In the genomic region with DNA sequence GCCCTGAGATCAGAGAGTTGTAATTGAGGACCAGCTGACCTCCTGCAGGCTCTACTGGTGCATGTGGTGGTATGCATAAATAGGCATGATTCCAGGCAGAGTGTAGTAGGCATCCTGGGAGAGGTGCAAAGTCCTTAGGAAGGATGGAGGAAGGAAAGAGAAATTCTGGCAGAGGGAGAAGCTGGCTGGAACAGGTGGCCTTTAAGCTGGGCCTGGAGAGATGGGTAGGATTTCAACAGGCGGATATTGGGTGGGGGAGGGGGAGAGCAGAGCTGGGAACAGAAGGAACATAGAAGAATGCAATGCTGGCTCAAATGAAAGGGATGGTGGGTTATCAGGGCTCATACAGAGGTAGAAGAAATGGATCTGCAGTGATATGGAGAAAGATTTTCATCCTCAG, we compare ENCODE assay signal across 20 mouse cellular contexts. TPM values are rescaled to one million over a fixed set of nuclear protein-coding genes. Genes with fewer than 3 reads are reported as not detected.
"Had no signal": no experiment of that assay in that cellular context is flagged by ENCODE, and none has a peak within 500 bp of the region (broad histone marks: within the 10 kb centered on the region; RNA-seq: fewer than 3 reads in every experiment).

No protein-coding gene starts in this region.

- ATAC-seq: midbrain, embryonic 15.5 days had no signal

- DNase-seq: kidney, adult 2 months; kidney, postnatal 25 days; layer of hippocampus, adult 9-11 months; liver, embryonic 13.5 days; lung, adult 2 months; right cerebral cortex, adult 18-20 months; right cerebral cortex, postnatal 14 days; right cerebral cortex, postnatal 4 days; spleen, adult 18-20 months; thymus, postnatal 25 days had no signal

- H3K4me3 ChIP-seq: layer of hippocampus, adult 2 months; limb, embryonic 15.5 days; liver, embryonic 13.5 days; midbrain, embryonic 12.5 days; midbrain, embryonic 15.5 days; neural tube, embryonic 12.5 days; neural tube, embryonic 15.5 days; stomach, embryonic 15.5 days had no signal

- H3K9ac ChIP-seq: limb, embryonic 15.5 days; liver, embryonic 13.5 days; midbrain, embryonic 12.5 days; midbrain, embryonic 15.5 days; neural tube, embryonic 12.5 days; neural tube, embryonic 15.5 days; stomach, embryonic 15.5 days had no signal

- H3K9me3 ChIP-seq: limb, embryonic 15.5 days; liver, embryonic 13.5 days; midbrain, embryonic 12.5 days; midbrain, embryonic 15.5 days; neural tube, embryonic 12.5 days; neural tube, embryonic 15.5 days; stomach, embryonic 15.5 days had no signal

- H3K4me2 ChIP-seq: limb, embryonic 15.5 days; liver, embryonic 13.5 days; midbrain, embryonic 12.5 days; midbrain, embryonic 15.5 days; neural tube, embryonic 12.5 days; neural tube, embryonic 15.5 days; stomach, embryonic 15.5 days had no signal

- H3K27me3 ChIP-seq: limb, embryonic 15.5 days; liver, embryonic 13.5 days; midbrain, embryonic 12.5 days; midbrain, embryonic 15.5 days; neural tube, embryonic 12.5 days; neural tube, embryonic 15.5 days; stomach, embryonic 15.5 days had no signal

- H3K27ac ChIP-seq: kidney, postnatal 0 days; layer of hippocampus, adult 2 months; limb, embryonic 15.5 days; liver, embryonic 13.5 days; macrophage; midbrain, embryonic 12.5 days; midbrain, embryonic 15.5 days; neural tube, embryonic 12.5 days; neural tube, embryonic 15.5 days; stomach, embryonic 15.5 days had no signal

- H3K36me3 ChIP-seq: limb, embryonic 15.5 days; liver, embryonic 13.5 days; midbrain, embryonic 12.5 days; midbrain, embryonic 15.5 days; neural tube, embryonic 12.5 days; neural tube, embryonic 15.5 days; stomach, embryonic 15.5 days had no signal

- H3K4me1 ChIP-seq: limb, embryonic 15.5 days; liver, embryonic 13.5 days; midbrain, embryonic 12.5 days; midbrain, embryonic 15.5 days; neural tube, embryonic 12.5 days; neural tube, embryonic 15.5 days; stomach, embryonic 15.5 days had no signal

RNA-seq across cellular contexts. Expression of gene Grem2, which starts 18.9 kb away (rescaled TPM):
- total RNA-seq: megakaryocyte, adult 5-6 weeks had no signal
- polyA plus RNA-seq: macrophage had no signal
